Mouse (Mus musculus): ENCODE results near the gene Pappa2. TPM values are rescaled to one million over a fixed set of nuclear protein-coding genes. Genes with fewer than 3 reads are reported as not detected.

The Pappa2 gene
- total RNA-seq, 2 experiments from 2014 or later = 0.98 to 1.1 TPM

DNA sequence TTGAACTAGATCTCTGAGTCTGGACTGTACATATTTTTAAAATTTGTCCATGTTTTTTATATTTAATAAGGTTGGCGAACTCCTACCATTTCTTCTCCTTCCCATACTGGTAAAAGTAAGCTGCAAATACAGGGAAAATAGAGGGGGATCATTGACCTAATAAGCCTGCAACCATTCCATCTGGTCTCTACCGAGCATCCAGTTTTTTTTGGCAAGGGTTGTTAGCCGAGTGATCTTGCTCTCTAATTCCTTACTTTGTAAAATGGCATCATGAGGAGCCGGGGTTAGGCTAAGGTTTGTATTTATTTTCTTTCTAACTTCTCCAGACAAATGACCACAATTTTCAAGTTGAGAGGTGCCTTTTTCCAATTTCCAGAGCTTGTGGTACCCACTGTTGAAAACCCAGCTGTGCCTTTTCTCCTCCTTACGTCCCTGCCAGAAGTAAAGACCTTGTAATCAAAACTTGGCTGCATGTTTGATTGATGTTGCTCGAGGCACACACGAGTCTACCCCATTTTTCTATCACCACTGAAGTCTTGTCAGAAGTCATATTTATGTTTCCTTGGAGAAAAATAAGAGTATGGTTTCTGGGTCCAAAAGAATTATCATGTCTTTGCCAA lies 210.1 kb downstream of the Pappa2 start:
- DNase-seq (ENCODE audit: low spot score in 2 of 2) = no peak

GRCm38 (mm10) chr1:158765842-158766241 lies 214.4 kb downstream of the Pappa2 start:
- no peak for DNase-seq (ENCODE audit: low spot score in 2 of 2)

DNA sequence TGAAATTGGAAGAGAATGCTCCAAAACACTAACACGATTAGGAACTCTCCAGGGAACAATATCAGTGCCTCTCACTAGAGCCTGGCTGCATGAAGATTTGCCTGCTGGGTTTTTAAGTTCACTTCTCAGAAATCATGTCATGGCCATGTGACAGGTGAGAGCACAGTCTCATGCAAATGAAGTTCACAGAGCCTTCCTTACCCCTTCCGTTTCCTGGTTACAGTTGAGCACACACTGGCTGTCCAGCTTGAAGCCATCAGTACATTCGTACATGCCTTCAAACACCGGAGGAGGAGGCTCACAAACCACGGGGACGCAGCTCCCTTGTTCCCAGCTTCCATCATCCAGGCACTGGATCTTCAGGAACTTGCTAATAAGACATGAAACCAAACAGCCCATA lies 215.6 kb downstream of the Pappa2 start:
- no peak for DNase-seq (ENCODE audit: low spot score in 2 of 2)

DNA sequence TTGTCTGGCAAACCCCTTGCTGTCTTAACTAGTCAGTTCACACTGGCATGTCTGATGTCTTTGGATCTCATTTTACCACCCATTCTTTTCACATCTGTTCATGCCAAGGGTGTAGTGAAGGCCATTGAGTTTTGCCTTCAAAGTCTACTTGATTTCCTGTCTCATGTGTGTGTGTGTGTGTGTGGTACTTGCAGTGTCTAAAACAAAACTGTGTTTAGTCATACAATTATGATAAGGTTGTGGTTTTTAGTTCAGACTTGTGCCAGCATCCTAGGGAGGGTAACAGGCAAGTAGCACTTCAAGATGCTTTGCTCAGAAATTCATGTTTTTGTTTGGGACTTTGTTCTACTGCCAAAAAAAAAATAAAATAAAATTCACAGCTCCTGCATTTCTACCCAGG lies 216.1 kb downstream of the Pappa2 start:
- no peak for DNase-seq (ENCODE audit: low spot score in 2 of 2)

- DNase-seq (ENCODE audit: low spot score in 2 of 2) = peak; percentile 18 to 38
Observed at GRCm38 (mm10) chr1:158748356-158749096, 231.8 kb downstream of the Pappa2 start.

DNA sequence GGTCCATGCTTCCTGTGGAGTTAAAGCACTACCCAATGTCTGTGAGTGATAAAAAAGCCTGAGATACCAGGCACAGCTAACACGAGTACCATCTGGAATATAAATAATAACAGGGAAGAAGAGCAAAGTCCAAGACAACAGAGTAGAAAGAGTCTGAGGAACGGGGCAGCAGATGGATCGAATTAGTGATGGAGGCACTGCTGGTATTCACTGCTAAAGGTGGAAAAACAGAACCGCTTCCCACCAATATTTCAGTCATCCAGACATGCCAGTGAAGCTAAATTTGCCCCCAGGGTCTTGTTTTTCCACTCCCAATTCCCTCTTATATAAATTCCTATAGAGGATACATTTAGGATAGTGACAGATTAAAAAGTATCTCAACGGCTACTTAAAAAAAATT lies 238.8 kb downstream of the Pappa2 start:
- DNase-seq (ENCODE audit: low spot score in 2 of 2) = no peak

- DNase-seq (ENCODE audit: low spot score in 2 of 2) = no peak
Observed at GRCm38 (mm10) chr1:158740949-158741348, 239.3 kb downstream of the Pappa2 start.

DNA sequence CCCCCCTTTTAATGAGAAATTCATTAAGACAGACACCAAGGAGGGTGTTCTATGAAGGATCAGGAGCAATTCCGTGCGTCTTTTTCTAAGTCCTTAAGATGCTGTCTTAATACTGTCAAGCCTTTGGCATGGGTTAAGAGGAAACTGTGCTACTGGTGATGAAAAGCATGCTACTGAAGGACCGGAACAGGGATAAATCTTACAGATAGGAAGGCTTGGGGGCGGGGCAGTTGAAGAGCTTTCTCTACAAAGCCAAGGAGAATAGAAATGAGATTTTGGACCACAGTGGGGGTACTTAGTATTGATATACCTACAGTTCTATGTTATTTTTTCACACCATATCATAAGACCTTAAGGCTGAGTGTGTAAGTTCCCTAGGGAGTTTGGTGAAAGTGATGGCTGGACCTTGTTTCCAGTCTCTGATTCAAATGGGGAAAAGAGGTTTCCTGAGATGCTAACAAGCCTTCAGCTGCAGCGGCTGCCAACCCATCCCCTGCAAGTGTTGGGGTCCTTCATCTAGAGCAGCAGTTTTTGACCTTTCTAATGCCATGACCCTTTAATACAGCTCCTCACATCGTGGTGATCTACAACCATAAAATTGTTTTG lies 240.0 kb downstream of the Pappa2 start:
- DNase-seq (ENCODE audit: low spot score in 2 of 2) = no peak

DNA sequence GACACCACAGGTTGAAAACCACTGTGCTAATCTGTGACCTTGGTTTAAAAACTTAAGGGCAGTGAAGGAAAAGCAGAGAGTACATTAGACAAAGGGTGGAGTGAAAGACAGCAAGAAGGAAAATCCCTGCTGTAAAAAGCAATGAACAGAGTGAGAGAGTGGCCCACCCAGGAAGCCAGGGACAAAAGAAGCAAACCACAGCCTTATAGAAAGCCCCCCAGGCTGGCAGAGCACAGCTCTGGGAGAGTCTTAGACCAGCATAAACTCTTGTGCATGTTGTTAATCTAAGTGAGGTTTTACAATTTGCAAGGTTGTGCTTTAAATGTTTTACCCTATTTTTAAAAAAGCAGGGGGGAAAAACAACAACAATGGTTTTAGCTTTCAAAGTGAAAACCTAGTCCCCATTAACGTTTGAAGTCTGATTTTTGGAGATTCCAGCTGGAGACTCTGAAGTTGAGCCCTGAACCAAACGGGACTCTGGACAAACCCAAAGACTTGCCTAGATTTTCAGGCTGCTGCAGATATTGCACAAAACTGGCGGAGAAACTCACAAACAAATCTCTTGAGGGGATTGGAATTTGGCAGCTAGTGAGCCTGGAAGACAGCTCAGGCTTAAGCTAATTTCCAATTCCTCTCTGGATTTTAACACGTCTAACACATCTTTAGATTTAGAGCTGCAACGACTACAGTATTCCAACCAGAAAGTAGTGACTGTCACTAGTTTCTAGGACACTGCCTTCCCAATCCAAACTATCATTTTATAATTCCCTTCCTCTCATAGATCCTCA lies 241.0 kb downstream of the Pappa2 start:
- peak in 1 of 2 experiments; percentile 18 for DNase-seq (ENCODE audit: low spot score in 2 of 2)

GRCm38 (mm10) chr1:158732868-158733496 lies 247.3 kb downstream of the Pappa2 start:
- DNase-seq (ENCODE audit: low spot score in 2 of 2) = no peak

GRCm38 (mm10) chr1:158713301-158714095 lies 266.8 kb downstream of the Pappa2 start:
- peak in 1 of 2 experiments; percentile 25 for DNase-seq (ENCODE audit: low spot score in 2 of 2)

GRCm38 (mm10) chr1:158701336-158701735 lies 279.0 kb downstream of the Pappa2 start:
- DNase-seq (ENCODE audit: low spot score in 2 of 2) = no peak

DNA sequence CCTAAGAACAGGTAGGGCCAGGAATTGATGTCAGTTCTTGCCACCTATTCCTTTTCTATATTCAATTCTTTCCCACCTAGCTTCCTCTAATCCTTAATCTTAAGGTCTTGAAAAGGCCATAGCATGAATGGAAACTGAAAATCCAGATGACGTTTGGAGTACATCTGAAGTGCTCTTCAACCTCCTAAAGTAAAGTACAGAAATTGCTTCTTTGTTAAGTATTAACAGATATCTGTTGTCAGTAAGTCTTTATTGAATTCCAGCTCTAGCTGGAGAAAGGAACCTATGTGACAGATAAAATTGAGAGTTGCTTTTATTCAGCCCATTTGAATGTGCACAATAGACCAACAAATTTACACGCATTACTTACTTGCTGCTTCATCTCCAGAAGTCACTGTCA lies 280.1 kb downstream of the Pappa2 start:
- no peak for DNase-seq (ENCODE audit: low spot score in 2 of 2)

DNA sequence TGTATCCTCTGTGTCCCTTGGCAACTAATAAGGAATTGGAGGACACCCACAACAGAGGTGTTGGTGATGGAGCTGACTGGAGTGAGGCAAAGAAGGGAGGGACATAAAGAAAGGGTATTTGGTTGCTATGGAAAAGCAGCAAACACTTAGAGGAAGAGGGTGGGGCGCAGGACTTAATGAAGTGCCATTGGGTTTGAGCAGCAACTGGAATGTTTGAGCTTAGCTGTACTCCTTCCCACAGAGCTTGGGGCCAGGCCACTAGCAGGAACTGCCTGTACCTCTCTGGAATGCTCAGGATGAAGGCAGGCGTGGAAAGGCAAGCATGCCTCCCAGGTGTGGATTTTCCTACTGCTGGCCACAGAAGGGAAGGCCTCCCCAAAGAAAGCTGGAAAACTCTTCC lies 281.0 kb downstream of the Pappa2 start:
- no peak for DNase-seq (ENCODE audit: low spot score in 2 of 2)

DNA sequence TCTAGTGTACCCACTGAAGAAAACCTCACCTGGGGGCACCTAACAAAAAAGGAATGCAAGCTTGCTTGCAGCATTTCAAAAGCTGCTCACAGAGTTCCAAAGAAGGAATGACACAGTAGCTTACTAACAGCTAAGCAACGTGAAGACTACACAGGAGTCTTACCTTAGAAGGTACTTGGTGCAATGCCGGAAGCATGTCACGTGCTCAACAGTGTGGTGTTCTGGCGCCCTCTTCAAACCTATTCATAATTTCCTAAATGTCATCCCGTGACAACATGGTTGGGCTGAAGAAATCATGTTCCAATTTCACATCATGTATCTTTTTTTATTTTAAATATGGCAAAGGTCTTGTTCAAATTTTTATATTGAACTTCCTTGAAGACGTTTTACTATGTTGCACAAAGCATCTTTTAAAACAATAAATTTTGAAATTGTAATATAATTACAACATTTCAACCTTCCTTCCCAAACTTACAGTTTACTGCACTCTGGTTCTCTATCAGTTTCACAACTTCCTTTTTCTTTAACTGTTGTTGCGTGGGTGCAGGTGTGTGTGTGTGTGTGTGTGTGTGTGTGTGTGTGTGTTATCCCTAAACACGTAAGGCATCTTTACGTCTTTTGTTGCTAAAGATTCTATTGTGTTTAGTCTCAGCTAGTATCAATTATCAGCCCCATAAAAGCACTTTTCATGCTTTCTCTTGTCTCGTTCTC lies 282.3 kb downstream of the Pappa2 start:
- DNase-seq (ENCODE audit: low spot score in 2 of 2) = no peak

DNA sequence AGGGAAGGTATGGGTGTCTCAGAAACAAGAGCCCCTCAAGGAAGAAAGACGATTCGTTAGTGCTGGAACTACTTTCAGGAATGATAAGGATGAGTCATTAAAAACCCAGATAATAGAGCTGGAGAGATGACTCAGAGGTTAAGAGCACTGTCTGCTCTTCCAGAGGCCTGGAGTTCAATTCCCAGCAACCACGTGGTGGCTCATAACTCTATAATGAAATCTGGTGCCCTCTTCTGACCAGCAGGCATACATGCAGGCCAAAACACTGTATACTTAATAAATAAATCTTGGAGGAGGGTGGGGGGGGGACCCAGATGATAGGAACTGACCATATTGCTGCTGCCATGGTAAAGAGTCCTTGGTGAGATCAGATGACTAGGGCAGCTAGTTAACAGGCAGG lies 282.9 kb downstream of the Pappa2 start:
- DNase-seq (ENCODE audit: low spot score in 2 of 2) = no peak

DNA sequence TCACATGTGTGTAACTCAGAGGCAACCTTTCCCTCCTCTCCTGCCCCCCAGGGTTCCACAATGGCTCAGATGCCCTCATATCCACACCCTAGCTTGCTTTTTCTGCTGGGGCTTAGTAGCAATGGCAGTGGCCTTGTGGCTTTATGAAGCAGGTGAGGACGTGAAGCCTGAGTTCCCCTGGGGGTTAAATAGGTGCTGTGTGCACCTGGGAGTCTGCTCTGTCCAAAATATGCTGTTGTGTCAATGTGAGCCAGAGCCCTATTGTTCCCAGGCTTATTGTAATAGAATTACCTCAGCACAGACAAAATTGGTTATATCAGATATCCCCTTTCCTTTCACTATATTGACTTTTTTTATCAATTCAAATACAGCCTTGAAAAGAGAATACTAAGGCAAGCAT lies 292.6 kb downstream of the Pappa2 start:
- no peak for DNase-seq (ENCODE audit: low spot score in 2 of 2)

DNA sequence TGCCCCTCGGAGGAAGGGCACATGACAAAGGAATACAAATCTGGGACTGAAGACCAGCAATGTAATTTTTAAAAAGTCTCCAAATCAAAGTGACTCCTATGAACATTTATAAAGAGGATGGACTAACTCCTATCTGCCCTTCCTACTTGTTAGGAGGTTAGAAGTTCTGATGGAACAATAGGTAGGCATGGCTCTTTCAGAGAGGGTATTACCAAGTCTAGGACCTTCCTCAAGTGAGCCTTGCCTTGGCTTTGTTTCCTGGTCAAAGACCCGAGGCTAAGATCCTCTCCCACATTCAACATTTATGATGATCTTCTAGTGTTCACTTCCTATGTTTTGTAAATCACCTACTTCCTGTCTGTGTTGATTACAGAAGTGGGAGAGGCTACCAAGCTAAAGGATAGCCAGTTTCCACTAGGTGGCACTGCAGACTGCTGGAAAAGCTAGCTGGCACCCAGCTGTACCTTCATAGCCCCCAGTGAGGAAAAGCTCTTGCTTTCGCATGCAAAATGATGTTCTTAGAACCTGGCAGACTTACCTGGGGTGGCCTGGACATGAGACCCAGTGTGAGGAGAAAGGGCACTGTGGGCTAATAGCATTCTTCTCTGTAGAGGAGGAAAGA lies 310.2 kb downstream of the Pappa2 start:
- DNase-seq (ENCODE audit: low spot score in 2 of 2) = peak; percentile 24 to 53

DNA sequence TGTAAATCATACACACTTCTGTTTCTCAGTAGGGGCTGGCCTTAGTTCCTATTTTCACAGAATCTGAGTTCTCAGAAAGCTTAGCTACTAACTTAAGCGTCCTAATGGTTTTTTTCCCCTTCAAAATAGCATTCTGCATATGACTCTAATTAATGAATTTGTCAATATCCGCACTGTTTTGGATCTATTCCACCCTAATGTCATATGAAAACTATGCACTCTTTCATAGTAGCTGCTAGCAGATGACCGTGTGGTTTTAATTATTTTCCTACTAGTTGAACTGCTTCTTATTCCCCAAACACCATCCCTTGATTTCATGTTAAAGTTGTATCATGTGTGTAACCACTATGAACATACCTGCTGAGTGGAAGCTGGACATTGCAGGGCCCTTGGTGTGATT lies 314.3 kb downstream of the Pappa2 start:
- DNase-seq (ENCODE audit: low spot score in 2 of 2) = no peak

Data from gastrocnemius, postnatal 4 days (tissue).